Mouse (Mus musculus) thymus, adult 2 months (tissue): ENCODE measurements around the gene Dusp19.

Source experiments
- CTCF ChIP-seq: fragments of 200-500 bp; IDR thresholded peaks from 2 replicates; pipeline ENCODE4 v1.5.1; 2012; ENCODE audit warnings: mild to moderate bottlenecking, control low read depth, low read length, moderate library complexity, borderline replicate concordance; ENCODE audit not compliant: control insufficient read depth, poor library complexity, insufficient read depth; ENCODE audit errors: extremely low read depth
- POLR2A ChIP-seq: fragments of 200-500 bp; IDR thresholded peaks from 2 replicates; pipeline ENCODE4 v1.6.1; 2012; ENCODE audit warnings: mild to moderate bottlenecking, low read length, control low read depth, moderate library complexity; ENCODE audit not compliant: control insufficient read depth, poor library complexity, insufficient read depth; ENCODE audit errors: extremely low read depth

DNA sequence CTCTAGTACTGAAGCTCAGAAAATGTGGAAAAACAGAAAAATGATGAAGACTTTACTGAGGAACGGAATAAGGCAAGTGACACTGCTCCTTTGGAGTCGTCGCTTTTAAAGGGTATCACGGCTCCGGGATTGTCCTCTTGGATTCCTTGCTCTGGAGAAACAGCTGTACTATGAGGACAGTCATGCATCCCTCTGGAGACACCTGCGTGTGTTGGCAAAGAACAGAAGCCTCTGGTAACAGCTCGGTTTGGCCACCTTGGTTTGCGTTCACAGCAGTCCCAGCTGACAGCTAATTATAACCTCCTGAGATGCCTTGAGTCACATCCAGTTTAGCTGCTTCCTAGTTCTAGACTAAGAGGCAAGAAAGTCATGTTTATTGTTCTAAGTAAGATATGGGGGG is 62.0 kb downstream of the Dusp19 start:
- TF ChIP-seq POLR2A (no peak), CTCF (no peak)
